In genomic region chr2:168072436-168073131, GRCm38 (mm10) we compare ENCODE assay signal across 8 mouse cellular contexts. TPM values are rescaled to one million over a fixed set of nuclear protein-coding genes. Genes with fewer than 3 reads are reported as not detected.
A peak's percentile ranks its signal among the peaks of the same experiment; 100 is the strongest.
DNase-seq lines count a peak whose midpoint lies in the region; ATAC-seq and TF ChIP-seq lines count a peak whose summit lies in the region.

No protein-coding gene starts in this region.

- TF ChIP-seq POLR2A in thymus, adult 2 months (IDR thresholded peaks at IDR 0.05; ENCODE audit: control insufficient read depth, extremely low read depth, insufficient read depth, low read length, poor library complexity): no peak

- H3K27me3 ChIP-seq in midbrain, embryonic 10.5 days (ENCODE audit: low read depth, poor library complexity, severe bottlenecking): no peaks in the 10 kb centered on the region
- no peaks in the 10 kb centered on the region for H3K27me3 ChIP-seq in midbrain, postnatal 0 days (ENCODE audit: insufficient read depth, low read length)
- H3K27me3 ChIP-seq in thymus, adult 2 months (ENCODE audit: control insufficient read depth, insufficient read depth, low read length): no peaks in the 10 kb centered on the region

- intact Hi-C loops in left cerebral cortex, postnatal 36 days (cut with DNase I): loop anchor here (10.0 kb wide), 1 partner anchor 388 kb away; the partner anchor contains the start of genes Cebpb and Tmem189

- peaks cover 16% of the 10 kb centered on the region for H3K4me1 ChIP-seq in midbrain, embryonic 10.5 days
- H3K4me1 ChIP-seq in midbrain, postnatal 0 days (ENCODE audit: insufficient read depth, low read length): no peaks in the 10 kb centered on the region
- no peaks in the 10 kb centered on the region for H3K4me1 ChIP-seq in thymus, adult 2 months (replicated peaks; ENCODE audit: control insufficient read depth, insufficient read depth, low read length)

- no peak for TF ChIP-seq CTCF in midbrain, postnatal 0 days (IDR thresholded peaks at IDR 0.05)
- no peak for TF ChIP-seq CTCF in thymus, adult 2 months (IDR thresholded peaks at IDR 0.05; ENCODE audit: borderline replicate concordance, control insufficient read depth, extremely low read depth, insufficient read depth, low read length, poor library complexity)

- WGBS in midbrain, embryonic 10.5 days: 10% methylated on average over 12 of the region's 12 CpGs
- 8% methylated on average over 9 of the region's 12 CpGs for WGBS in midbrain, postnatal 0 days
- WGBS in thymus, adult 2 months: 89% methylated on average over 12 of the region's 12 CpGs

- no peak for ATAC-seq in midbrain, postnatal 0 days (ENCODE audit: low FRiP score)

- H3K4me2 ChIP-seq in midbrain, postnatal 0 days (ENCODE audit: low read depth, low read length, poor library complexity, severe bottlenecking): no peak overlapping the region

- H3K9me3 ChIP-seq in midbrain, embryonic 10.5 days (replicated peaks): no peaks in the 10 kb centered on the region
- no peaks in the 10 kb centered on the region for H3K9me3 ChIP-seq in midbrain, postnatal 0 days (ENCODE audit: low read length)

- no peak overlapping the region for H3K9ac ChIP-seq in midbrain, postnatal 0 days (replicated peaks; ENCODE audit: low read length, poor library complexity, severe bottlenecking)

- peak overlapping the region; percentile 61 for H3K27ac ChIP-seq in midbrain, embryonic 10.5 days (replicated peaks)
- H3K27ac ChIP-seq in midbrain, postnatal 0 days (ENCODE audit: low read depth, low read length): no peak overlapping the region
- no peak overlapping the region for H3K27ac ChIP-seq in thymus, adult 2 months (ENCODE audit: control insufficient read depth, insufficient read depth, low read length)

- 0 out of 2 replicates have a peak overlapping the region, but pooled peaks have one; percentile 1 for H3K4me3 ChIP-seq in midbrain, embryonic 10.5 days
- no peak overlapping the region for H3K4me3 ChIP-seq in midbrain, postnatal 0 days (ENCODE audit: low read depth, low read length)
- no peak overlapping the region for H3K4me3 ChIP-seq in thymus, adult 2 months (ENCODE audit: control insufficient read depth, insufficient read depth, low read length)

- no peaks in the 10 kb centered on the region for H3K36me3 ChIP-seq in midbrain, embryonic 10.5 days
- H3K36me3 ChIP-seq in midbrain, postnatal 0 days (ENCODE audit: insufficient read depth, low read length): no peaks in the 10 kb centered on the region
- H3K36me3 ChIP-seq in thymus, adult 2 months (ENCODE audit: control insufficient read depth, insufficient read depth, low read length): no peaks in the 10 kb centered on the region

- peak; percentile 18 for DNase-seq in midbrain, embryonic 10.5 days (ENCODE audit: low spot score)
- DNase-seq in midbrain, postnatal 0 days (ENCODE audit: low spot score): no peak
- peak; percentile 57 for DNase-seq in embryo, embryonic 10.5 days (ENCODE audit: low spot score)
- peak; percentile 64 to 77 for DNase-seq in heart, adult 18-20 months
- peak; percentile 32 to 36 for DNase-seq in left cerebral cortex, postnatal 36 days (ENCODE audit: low spot score in 2 of 2)
- peak; percentile 73 for DNase-seq in retina, postnatal 7 days (ENCODE audit: low read depth, low spot score)
- no peak for DNase-seq in thymus, adult 2 months
- no peak for DNase-seq in cerebellum, adult 9-10 months

RNA-seq across cellular contexts. Expression of gene Pard6b, which starts 8.2 kb away (rescaled TPM):
- 6.9 and 7.5 TPM in 2 replicates for polyA plus RNA-seq in midbrain, embryonic 10.5 days (2016; fragmentation: Nextera tagmentation; extraction: Ambion mirVana)
- 6.6 and 6.8 TPM in 2 replicates for total RNA-seq in midbrain, postnatal 0 days (2014; rRNA removed)
- 3.9 and 5.1 TPM in 2 replicates for polyA plus RNA-seq in midbrain, postnatal 0 days (2015; fragmentation: Nextera tagmentation; extraction: Ambion mirVana)
- 1 to 10 TPM; 1.7 to 2.6 TPM for total RNA-seq in heart, adult 18-20 months (2021)
- 1 to 10 TPM; 4.4 to 5.8 TPM for total RNA-seq in left cerebral cortex, postnatal 36 days (2021)
- 3.4 and 4.2 TPM in 2 replicates for polyA plus RNA-seq in thymus, adult 2 months (2012; rRNA removed)

Comparison
In these comparisons a context has a peak if more than half of its experiments do, and no peak if none do; other contexts are left out.
1. DNase-seq: peak in midbrain, embryonic 10.5 days (single experiment), embryo, embryonic 10.5 days (single experiment), heart, adult 18-20 months (2 of 2), left cerebral cortex, postnatal 36 days (2 of 2) and retina, postnatal 7 days (single experiment); none in midbrain, postnatal 0 days (single experiment), thymus, adult 2 months (single experiment) and cerebellum, adult 9-10 months (single experiment).